Mouse (Mus musculus): ENCODE measurements around the gene Agbl4. TPM values are rescaled to one million over a fixed set of nuclear protein-coding genes. Genes with fewer than 3 reads are reported as not detected.
A peak's percentile ranks its signal among the peaks of the same experiment; 100 is the strongest.

Gene Agbl4
- polyA plus RNA-seq, 1 experiment from 2014 or later: 0.21 TPM

- no peak for ATAC-seq (ENCODE audit: insufficient read depth, low FRiP score)
- Histone ChIP-seq H3K9me3 (replicated peaks; ENCODE audit: control insufficient read depth, low read length) (no peaks in the 10 kb centered on the region), H3K36me3 (ENCODE audit: control insufficient read depth, insufficient read depth, low read length) (no peaks in the 10 kb centered on the region), H3K9ac (ENCODE audit: low read length) (no peak overlapping the region), H3K27me3 (ENCODE audit: control insufficient read depth, insufficient read depth, low read length) (no peaks in the 10 kb centered on the region), H3K4me3 (replicated peaks; ENCODE audit: low read length) (no peak overlapping the region), H3K4me1 (ENCODE audit: control insufficient read depth, insufficient read depth, low read length) (no peaks in the 10 kb centered on the region), H3K4me2 (ENCODE audit: low read depth, low read length) (no peak overlapping the region), H3K27ac (ENCODE audit: low read length) (no peak overlapping the region)
- 74% methylated on average over 4 of the region's 4 CpGs for WGBS
These were observed 1192.2 kb downstream of the Agbl4 start for GRCm38 (mm10) chr4:111589467-111590170.

GRCm38 (mm10) chr4:111594655-111595295 is 1197.3 kb downstream of the Agbl4 start:
- Histone ChIP-seq H3K36me3 (ENCODE audit: control insufficient read depth, insufficient read depth, low read length) (no peaks in the 10 kb centered on the region), H3K4me3 (replicated peaks; ENCODE audit: low read length) (no peak overlapping the region), H3K4me1 (ENCODE audit: control insufficient read depth, insufficient read depth, low read length) (no peaks in the 10 kb centered on the region), H3K27ac (ENCODE audit: low read length) (no peak overlapping the region), H3K4me2 (ENCODE audit: low read depth, low read length) (no peak overlapping the region), H3K9me3 (replicated peaks; ENCODE audit: control insufficient read depth, low read length) (no peaks in the 10 kb centered on the region), H3K9ac (ENCODE audit: low read length) (no peak overlapping the region), H3K27me3 (ENCODE audit: control insufficient read depth, insufficient read depth, low read length) (no peaks in the 10 kb centered on the region)
- WGBS: 90% methylated on average over 3 of the region's 3 CpGs
- no peak for ATAC-seq (ENCODE audit: insufficient read depth, low FRiP score)

- ATAC-seq (ENCODE audit: insufficient read depth, low FRiP score): peak; percentile 40; the same call in 1 of the 2 replicates
- no peak overlapping the region for H3K9ac ChIP-seq (ENCODE audit: low read length)
These were observed 1199.8 kb downstream of the Agbl4 start for GRCm38 (mm10) chr4:111597249-111597661.

GRCm38 (mm10) chr4:111597986-111598385 is 1200.5 kb downstream of the Agbl4 start:
- H3K4me1 ChIP-seq (ENCODE audit: control insufficient read depth, insufficient read depth, low read length): no peaks in the 10 kb centered on the region
- H3K36me3 ChIP-seq (ENCODE audit: control insufficient read depth, insufficient read depth, low read length): no peaks in the 10 kb centered on the region
- WGBS: 37% methylated on average over 1 of the region's 1 CpGs
- no peak overlapping the region for H3K9ac ChIP-seq (ENCODE audit: low read length)
- H3K9me3 ChIP-seq (replicated peaks; ENCODE audit: control insufficient read depth, low read length): no peaks in the 10 kb centered on the region
- no peaks in the 10 kb centered on the region for H3K27me3 ChIP-seq (ENCODE audit: control insufficient read depth, insufficient read depth, low read length)
- no peak for ATAC-seq (ENCODE audit: insufficient read depth, low FRiP score)
- no peak overlapping the region for H3K27ac ChIP-seq (ENCODE audit: low read length)
- no peak overlapping the region for H3K4me3 ChIP-seq (replicated peaks; ENCODE audit: low read length)
- no peak overlapping the region for H3K4me2 ChIP-seq (ENCODE audit: low read depth, low read length)

More at GRCm38 (mm10) chr4:111597249-111597661, 1199.8 kb downstream of the Agbl4 start:
- H3K4me3 ChIP-seq (replicated peaks; ENCODE audit: low read length): no peak overlapping the region
- no peaks in the 10 kb centered on the region for H3K36me3 ChIP-seq (ENCODE audit: control insufficient read depth, insufficient read depth, low read length)
- no peaks in the 10 kb centered on the region for H3K9me3 ChIP-seq (replicated peaks; ENCODE audit: control insufficient read depth, low read length)
- H3K4me1 ChIP-seq (ENCODE audit: control insufficient read depth, insufficient read depth, low read length): no peaks in the 10 kb centered on the region
- H3K4me2 ChIP-seq (ENCODE audit: low read depth, low read length): no peak overlapping the region
- no peak overlapping the region for H3K27ac ChIP-seq (ENCODE audit: low read length)
- WGBS: 82% methylated on average over 2 of the region's 2 CpGs
- no peaks in the 10 kb centered on the region for H3K27me3 ChIP-seq (ENCODE audit: control insufficient read depth, insufficient read depth, low read length)

GRCm38 (mm10) chr4:111603194-111603593 is 1205.7 kb downstream of the Agbl4 start:
- Histone ChIP-seq H3K27ac (ENCODE audit: low read length) (no peak overlapping the region), H3K27me3 (ENCODE audit: control insufficient read depth, insufficient read depth, low read length) (no peaks in the 10 kb centered on the region), H3K36me3 (ENCODE audit: control insufficient read depth, insufficient read depth, low read length) (no peaks in the 10 kb centered on the region), H3K4me1 (ENCODE audit: control insufficient read depth, insufficient read depth, low read length) (no peaks in the 10 kb centered on the region), H3K9me3 (replicated peaks; ENCODE audit: control insufficient read depth, low read length) (no peaks in the 10 kb centered on the region), H3K4me2 (ENCODE audit: low read depth, low read length) (no peak overlapping the region), H3K4me3 (replicated peaks; ENCODE audit: low read length) (no peak overlapping the region), H3K9ac (ENCODE audit: low read length) (no peak overlapping the region)
- 73% methylated on average over 2 of the region's 2 CpGs for WGBS
- no peak for ATAC-seq (ENCODE audit: insufficient read depth, low FRiP score)

GRCm38 (mm10) chr4:111607826-111608500 is 1210.5 kb downstream of the Agbl4 start:
- no peak overlapping the region for H3K4me3 ChIP-seq (replicated peaks; ENCODE audit: low read length)
- no peak overlapping the region for H3K4me2 ChIP-seq (ENCODE audit: low read depth, low read length)
- no peak overlapping the region for H3K9ac ChIP-seq (ENCODE audit: low read length)
- no peak overlapping the region for H3K27ac ChIP-seq (ENCODE audit: low read length)
- ATAC-seq (ENCODE audit: insufficient read depth, low FRiP score): no peak
- H3K9me3 ChIP-seq (replicated peaks; ENCODE audit: control insufficient read depth, low read length): no peaks in the 10 kb centered on the region
- no peaks in the 10 kb centered on the region for H3K36me3 ChIP-seq (ENCODE audit: control insufficient read depth, insufficient read depth, low read length)
- no peaks in the 10 kb centered on the region for H3K4me1 ChIP-seq (ENCODE audit: control insufficient read depth, insufficient read depth, low read length)
- WGBS: 88% methylated on average over 8 of the region's 8 CpGs
- no peaks in the 10 kb centered on the region for H3K27me3 ChIP-seq (ENCODE audit: control insufficient read depth, insufficient read depth, low read length)

GRCm38 (mm10) chr4:111621865-111622264 is 1224.4 kb downstream of the Agbl4 start:
- H3K4me3 ChIP-seq (replicated peaks; ENCODE audit: low read length): no peak overlapping the region
- no peak overlapping the region for H3K27ac ChIP-seq (ENCODE audit: low read length)
- H3K9ac ChIP-seq (ENCODE audit: low read length): no peak overlapping the region
- H3K36me3 ChIP-seq (ENCODE audit: control insufficient read depth, insufficient read depth, low read length): no peaks in the 10 kb centered on the region
- H3K4me2 ChIP-seq (ENCODE audit: low read depth, low read length): no peak overlapping the region
- 20% methylated on average over 2 of the region's 2 CpGs for WGBS
- no peaks in the 10 kb centered on the region for H3K9me3 ChIP-seq (replicated peaks; ENCODE audit: control insufficient read depth, low read length)
- no peaks in the 10 kb centered on the region for H3K27me3 ChIP-seq (ENCODE audit: control insufficient read depth, insufficient read depth, low read length)
- no peaks in the 10 kb centered on the region for H3K4me1 ChIP-seq (ENCODE audit: control insufficient read depth, insufficient read depth, low read length)
- ATAC-seq (ENCODE audit: insufficient read depth, low FRiP score): no peak

GRCm38 (mm10) chr4:111624914-111625313 is 1227.5 kb downstream of the Agbl4 start:
- Histone ChIP-seq H3K4me1 (ENCODE audit: control insufficient read depth, insufficient read depth, low read length) (no peaks in the 10 kb centered on the region), H3K27ac (ENCODE audit: low read length) (no peak overlapping the region), H3K27me3 (ENCODE audit: control insufficient read depth, insufficient read depth, low read length) (no peaks in the 10 kb centered on the region), H3K36me3 (ENCODE audit: control insufficient read depth, insufficient read depth, low read length) (no peaks in the 10 kb centered on the region), H3K9me3 (replicated peaks; ENCODE audit: control insufficient read depth, low read length) (no peaks in the 10 kb centered on the region), H3K4me2 (ENCODE audit: low read depth, low read length) (no peak overlapping the region), H3K9ac (ENCODE audit: low read length) (no peak overlapping the region), H3K4me3 (replicated peaks; ENCODE audit: low read length) (no peak overlapping the region)
- WGBS: 43% methylated on average over 5 of the region's 5 CpGs
- ATAC-seq (ENCODE audit: insufficient read depth, low FRiP score): no peak

Data from stomach, embryonic 16.5 days (tissue).